Mouse (Mus musculus): ENCODE measurements around the gene Tagap. TPM values are rescaled to one million over a fixed set of nuclear protein-coding genes. Genes with fewer than 3 reads are reported as not detected.

Gene Tagap
- polyA plus RNA-seq, 1 experiment, result 0.51 TPM

DNA sequence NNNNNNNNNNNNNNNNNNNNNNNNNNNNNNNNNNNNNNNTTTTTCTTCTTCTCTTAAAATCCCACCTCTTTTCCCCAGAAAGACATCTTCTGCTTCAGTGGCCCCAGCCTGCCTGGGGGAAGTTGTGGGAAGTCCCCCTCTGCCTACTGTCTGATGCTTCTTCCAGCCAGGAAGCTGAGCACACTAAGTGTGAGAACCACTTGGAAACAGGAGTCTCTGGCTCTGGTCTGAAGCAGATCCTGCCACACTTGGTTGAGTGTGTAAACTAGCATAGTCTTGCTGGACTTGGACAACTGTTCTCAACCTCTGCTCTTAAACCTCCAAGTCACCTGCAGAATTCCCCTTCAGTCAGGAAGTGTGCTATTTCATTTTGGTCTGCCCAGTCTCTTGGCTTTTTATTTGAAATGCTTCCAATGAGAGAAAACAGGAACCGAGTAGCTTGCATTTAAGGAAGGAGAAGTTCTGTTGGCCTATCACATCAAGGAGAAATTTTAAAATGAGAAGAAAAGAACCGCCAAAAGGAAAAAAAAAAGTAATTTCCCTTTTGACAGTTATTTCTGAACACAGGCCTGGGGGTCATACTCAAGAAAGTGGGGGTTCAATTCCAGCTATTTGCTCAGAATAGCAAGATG is 11.1 kb upstream of the Tagap start:
- H3K36me3 ChIP-seq (ENCODE audit: control insufficient read depth, insufficient read depth), result no peaks in the 10 kb centered on the region
- H3K79me2 ChIP-seq (ENCODE audit: control insufficient read depth, insufficient read depth), result no peaks in the 10 kb centered on the region
- H3K79me3 ChIP-seq (ENCODE audit: low read depth), result no peaks in the 10 kb centered on the region
- peaks cover 15% of the 10 kb centered on the region for H3K27me3 ChIP-seq (ENCODE audit: control insufficient read depth, insufficient read depth, insufficient read length)
- H3ac ChIP-seq (ENCODE audit: control insufficient read depth, insufficient read length, low read depth), result no peak overlapping the region
- TF ChIP-seq FOSL1 (IDR thresholded peaks at IDR 0.05; ENCODE audit: insufficient read depth, low read length, poor library complexity, severe bottlenecking), result no peak
- TF ChIP-seq MYOD1 (IDR thresholded peaks at IDR 0.05; ENCODE audit: control insufficient read depth, insufficient read length, low read depth), result no peak
- TF ChIP-seq MAX (IDR thresholded peaks at IDR 0.05), result no peak
- TF ChIP-seq USF1 (IDR thresholded peaks at IDR 0.05; ENCODE audit: low read depth), result no peak
- no peak overlapping the region for H3K4me3 ChIP-seq (ENCODE audit: insufficient read depth, poor library complexity, severe bottlenecking)

- TF ChIP-seq MYOD1 (IDR thresholded peaks at IDR 0.05; ENCODE audit: control insufficient read depth, insufficient read length, low read depth), result no peak
- no peak for TF ChIP-seq FOSL1 (IDR thresholded peaks at IDR 0.05; ENCODE audit: insufficient read depth, low read length, poor library complexity, severe bottlenecking)
- H3K36me3 ChIP-seq (ENCODE audit: control insufficient read depth, insufficient read depth), result no peaks in the 10 kb centered on the region
- no peaks in the 10 kb centered on the region for H3K79me2 ChIP-seq (ENCODE audit: control insufficient read depth, insufficient read depth)
- no peak overlapping the region for H3K4me3 ChIP-seq (ENCODE audit: insufficient read depth, poor library complexity, severe bottlenecking)
- peaks cover 15% of the 10 kb centered on the region for H3K27me3 ChIP-seq (ENCODE audit: control insufficient read depth, insufficient read depth, insufficient read length)
- no peaks in the 10 kb centered on the region for H3K79me3 ChIP-seq (ENCODE audit: low read depth)
- H3ac ChIP-seq (ENCODE audit: control insufficient read depth, insufficient read length, low read depth), result no peak overlapping the region
Observed at GRCm38 (mm10) chr17:7915791-7916190, 10.0 kb upstream of the Tagap start.

DNA sequence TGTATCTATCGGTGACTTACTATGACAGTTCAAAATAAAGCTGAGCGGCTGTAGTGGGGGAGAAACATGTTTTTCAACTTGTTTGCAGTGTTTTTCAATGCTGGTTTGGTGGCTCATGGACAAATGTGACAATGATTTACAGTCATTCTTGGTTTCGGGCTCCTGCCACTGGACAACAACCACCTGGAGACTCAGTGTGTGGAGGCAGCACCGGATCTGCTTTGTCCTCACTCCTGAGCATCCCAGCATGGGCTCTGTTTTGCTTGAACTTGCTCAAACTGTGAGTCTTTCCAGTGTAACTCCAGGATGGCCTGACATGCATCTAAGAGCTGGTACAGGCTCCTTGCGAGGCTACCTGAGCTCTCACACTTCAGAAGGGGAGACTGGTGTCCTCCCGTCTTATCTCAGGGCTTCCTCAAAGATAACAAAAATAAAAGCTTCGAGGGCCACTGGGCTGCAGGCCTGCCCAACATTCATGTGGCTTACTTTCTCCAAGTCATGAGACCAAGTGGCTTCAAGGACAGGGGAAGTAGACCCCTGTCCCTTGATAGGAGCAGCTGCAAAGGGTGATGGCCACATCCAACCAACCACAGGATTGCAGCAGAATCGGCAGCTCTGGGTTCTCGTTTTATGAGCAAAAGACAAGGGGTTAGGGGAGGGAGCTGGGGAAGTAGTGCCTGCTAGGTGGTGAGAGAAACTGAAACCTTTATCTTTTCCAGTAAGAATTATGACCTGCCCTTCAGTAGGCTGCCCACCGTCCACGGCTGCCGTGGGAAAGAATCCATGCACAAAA is 8.8 kb upstream of the Tagap start:
- H3K79me3 ChIP-seq (ENCODE audit: low read depth), result no peaks in the 10 kb centered on the region
- no peaks in the 10 kb centered on the region for H3K79me2 ChIP-seq (ENCODE audit: control insufficient read depth, insufficient read depth)
- no peaks in the 10 kb centered on the region for H3K36me3 ChIP-seq (ENCODE audit: control insufficient read depth, insufficient read depth)
- no peak overlapping the region for H3K4me3 ChIP-seq (ENCODE audit: insufficient read depth, poor library complexity, severe bottlenecking)
- no peak overlapping the region for H3ac ChIP-seq (ENCODE audit: control insufficient read depth, insufficient read length, low read depth)
- H3K27me3 ChIP-seq (ENCODE audit: control insufficient read depth, insufficient read depth, insufficient read length), result peaks cover 15% of the 10 kb centered on the region
- TF ChIP-seq CEBPB (IDR thresholded peaks at IDR 0.05; ENCODE audit: low read depth), result no peak
- TF ChIP-seq CTCF (IDR thresholded peaks at IDR 0.05; ENCODE audit: control insufficient read depth, insufficient read depth, insufficient read length), result no peak
- TF ChIP-seq MYOG (IDR thresholded peaks at IDR 0.05; ENCODE audit: control insufficient read depth, extremely low read depth, insufficient read length), result no peak
- TF ChIP-seq MYOD1 (IDR thresholded peaks at IDR 0.05; ENCODE audit: control insufficient read depth, insufficient read length, low read depth), result no peak

GRCm38 (mm10) chr17:7918355-7918754 is 7.4 kb upstream of the Tagap start:
- no peaks in the 10 kb centered on the region for H3K36me3 ChIP-seq (ENCODE audit: control insufficient read depth, insufficient read depth)
- peaks cover 15% of the 10 kb centered on the region for H3K27me3 ChIP-seq (ENCODE audit: control insufficient read depth, insufficient read depth, insufficient read length)
- H3K79me2 ChIP-seq (ENCODE audit: control insufficient read depth, insufficient read depth), result no peaks in the 10 kb centered on the region
- no peak overlapping the region for H3K4me3 ChIP-seq (ENCODE audit: insufficient read depth, poor library complexity, severe bottlenecking)
- TF ChIP-seq MYOD1 (IDR thresholded peaks at IDR 0.05; ENCODE audit: control insufficient read depth, insufficient read length, low read depth), result no peak
- no peak for TF ChIP-seq CEBPB (IDR thresholded peaks at IDR 0.05; ENCODE audit: low read depth)
- TF ChIP-seq MAX (IDR thresholded peaks at IDR 0.05), result no peak
- no peak for TF ChIP-seq FOSL1 (IDR thresholded peaks at IDR 0.05; ENCODE audit: insufficient read depth, low read length, poor library complexity, severe bottlenecking)
- no peak for TF ChIP-seq MYOG (IDR thresholded peaks at IDR 0.05; ENCODE audit: control insufficient read depth, extremely low read depth, insufficient read length)
- no peak for TF ChIP-seq USF1 (IDR thresholded peaks at IDR 0.05; ENCODE audit: low read depth)
- no peak for TF ChIP-seq CTCF (IDR thresholded peaks at IDR 0.05; ENCODE audit: control insufficient read depth, insufficient read depth, insufficient read length)
- no peak overlapping the region for H3ac ChIP-seq (ENCODE audit: control insufficient read depth, insufficient read length, low read depth)
- H3K79me3 ChIP-seq (ENCODE audit: low read depth), result no peaks in the 10 kb centered on the region

- no peak for TF ChIP-seq USF1 (IDR thresholded peaks at IDR 0.05; ENCODE audit: low read depth)
- TF ChIP-seq FOSL1 (IDR thresholded peaks at IDR 0.05; ENCODE audit: insufficient read depth, low read length, poor library complexity, severe bottlenecking), result no peak
- no peak for TF ChIP-seq MAX (IDR thresholded peaks at IDR 0.05)
- TF ChIP-seq MYOG (IDR thresholded peaks at IDR 0.05; ENCODE audit: control insufficient read depth, extremely low read depth, insufficient read length), result no peak
- no peak for TF ChIP-seq CTCF (IDR thresholded peaks at IDR 0.05; ENCODE audit: control insufficient read depth, insufficient read depth, insufficient read length)
- no peak for TF ChIP-seq CEBPB (IDR thresholded peaks at IDR 0.05; ENCODE audit: low read depth)
- TF ChIP-seq MYOD1 (IDR thresholded peaks at IDR 0.05; ENCODE audit: control insufficient read depth, insufficient read length, low read depth), result no peak
- Histone ChIP-seq H3K79me3 (ENCODE audit: low read depth) (no peaks in the 10 kb centered on the region), H3ac (ENCODE audit: control insufficient read depth, insufficient read length, low read depth) (no peak overlapping the region), H3K27me3 (ENCODE audit: control insufficient read depth, insufficient read depth, insufficient read length) (peaks cover 15% of the 10 kb centered on the region), H3K79me2 (ENCODE audit: control insufficient read depth, insufficient read depth) (no peaks in the 10 kb centered on the region), H3K36me3 (ENCODE audit: control insufficient read depth, insufficient read depth) (no peaks in the 10 kb centered on the region), H3K4me3 (ENCODE audit: insufficient read depth, poor library complexity, severe bottlenecking) (no peak overlapping the region)
Observed at GRCm38 (mm10) chr17:7919209-7919608, 6.6 kb upstream of the Tagap start.

GRCm38 (mm10) chr17:7922564-7922963 is 3.2 kb upstream of the Tagap start:
- H3ac ChIP-seq (ENCODE audit: control insufficient read depth, insufficient read length, low read depth), result no peak overlapping the region
- TF ChIP-seq USF1 (IDR thresholded peaks at IDR 0.05; ENCODE audit: low read depth) (no peak), CTCF (IDR thresholded peaks at IDR 0.05; ENCODE audit: control insufficient read depth, insufficient read depth, insufficient read length) (no peak), CEBPB (IDR thresholded peaks at IDR 0.05; ENCODE audit: low read depth) (no peak), MAX (IDR thresholded peaks at IDR 0.05) (no peak), FOSL1 (IDR thresholded peaks at IDR 0.05; ENCODE audit: insufficient read depth, low read length, poor library complexity, severe bottlenecking) (no peak), MYOD1 (IDR thresholded peaks at IDR 0.05; ENCODE audit: control insufficient read depth, insufficient read length, low read depth) (no peak), MYOG (IDR thresholded peaks at IDR 0.05; ENCODE audit: control insufficient read depth, extremely low read depth, insufficient read length) (no peak)
- no peaks in the 10 kb centered on the region for H3K79me2 ChIP-seq (ENCODE audit: control insufficient read depth, insufficient read depth)
- H3K79me3 ChIP-seq (ENCODE audit: low read depth), result no peaks in the 10 kb centered on the region
- H3K4me3 ChIP-seq (ENCODE audit: insufficient read depth, poor library complexity, severe bottlenecking), result no peak overlapping the region
- no peaks in the 10 kb centered on the region for H3K36me3 ChIP-seq (ENCODE audit: control insufficient read depth, insufficient read depth)
- H3K27me3 ChIP-seq (ENCODE audit: control insufficient read depth, insufficient read depth, insufficient read length), result no peaks in the 10 kb centered on the region

Data from C2C12 (cell line).